Mouse (Mus musculus): ENCODE results near the gene 1110059E24Rik.
"Not testable (repeated sequence)": the region's sequence is repeated elsewhere in the genome, so short reads cannot be mapped to it uniquely, and the experiment has no call there.

Gene 1110059E24Rik

DNA sequence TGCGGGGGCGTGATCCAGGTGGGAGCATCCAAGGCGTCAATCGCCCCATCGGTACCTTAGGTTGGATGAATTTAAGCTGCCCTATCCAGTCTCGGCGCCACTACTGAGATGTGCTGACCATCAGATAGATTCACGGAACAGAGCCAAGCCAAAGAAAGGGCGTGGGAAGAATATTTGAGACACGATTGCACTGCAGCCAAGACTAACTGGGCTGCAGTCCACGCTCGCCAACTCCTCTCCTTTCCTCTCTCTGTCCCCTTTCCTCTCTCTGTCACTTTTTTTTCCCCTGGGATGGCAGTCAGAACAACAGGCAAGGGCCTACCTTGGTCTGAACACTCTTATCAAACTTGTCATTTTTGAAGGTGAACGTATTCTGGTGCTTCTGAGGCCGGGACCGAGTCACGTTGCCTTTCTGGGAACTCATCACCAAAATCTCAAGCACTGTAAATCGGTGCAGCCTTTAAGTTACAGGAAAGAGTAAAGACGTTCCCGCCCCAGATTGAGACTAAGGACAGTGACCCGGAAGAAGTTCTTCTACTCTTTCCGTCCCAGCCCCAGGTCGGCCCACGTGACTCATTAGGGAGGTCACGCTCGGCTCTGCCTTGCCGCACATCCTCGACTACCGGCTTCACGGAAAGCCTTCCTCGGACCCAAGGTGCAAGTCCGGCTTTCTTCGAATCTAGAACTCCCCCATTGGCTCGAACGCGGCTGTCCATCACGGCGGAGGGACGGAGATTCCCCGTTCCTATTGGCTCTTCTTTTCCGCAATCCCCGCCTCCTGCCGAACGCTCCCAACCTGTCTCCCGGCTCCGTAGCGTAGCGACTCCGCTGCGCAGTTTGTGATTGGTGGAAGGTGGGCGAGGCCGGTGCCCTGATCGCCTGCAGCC, at the start of gene 1110059E24Rik:
TSS of gene 1110059E24Rik (minus strand) at position 692 of the 887 bp plus-strand sequence.
- DNase-seq (ENCODE audit: low spot score): peak; percentile 96

DNA sequence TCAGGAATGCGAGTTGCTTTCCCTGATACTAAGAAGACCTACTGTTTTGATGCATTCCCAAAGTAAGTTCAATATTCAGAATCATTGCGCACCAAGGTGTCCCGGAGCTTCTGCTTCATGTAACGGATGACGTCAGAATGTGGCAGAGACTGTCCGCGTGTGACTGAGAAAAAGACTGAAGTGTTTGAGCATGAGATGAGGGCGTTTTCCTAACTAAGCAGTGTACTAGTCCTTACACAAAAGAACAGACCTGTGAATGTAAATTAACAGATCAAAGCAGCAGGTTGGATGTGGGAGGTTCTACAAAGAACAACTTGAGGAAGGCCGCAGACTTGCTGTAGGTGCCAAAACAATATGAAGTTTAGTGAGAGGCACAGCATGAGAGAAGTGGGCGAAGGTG, 28.2 kb upstream of the 1110059E24Rik start:
- no peak for DNase-seq (ENCODE audit: low spot score)

DNA sequence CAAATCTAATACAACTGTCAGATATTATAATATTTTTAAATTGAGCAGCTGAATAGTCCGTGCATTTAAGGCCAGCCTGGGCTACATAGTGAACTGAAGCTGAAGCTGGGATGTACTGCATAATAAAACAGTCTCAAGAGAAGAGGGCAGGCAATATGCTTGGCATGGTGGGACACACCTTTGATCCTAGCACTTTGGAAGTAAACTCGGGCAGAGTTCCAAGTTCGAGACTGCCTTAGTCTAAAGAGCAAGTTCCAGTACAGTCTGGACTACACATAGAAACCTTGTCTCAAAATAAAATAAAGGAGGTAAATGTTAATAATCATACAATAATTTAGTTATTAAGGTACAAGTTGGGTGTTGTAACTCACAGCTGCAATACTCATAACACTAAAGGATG, 27.3 kb upstream of the 1110059E24Rik start:
- DNase-seq (ENCODE audit: low spot score): no peak

DNA sequence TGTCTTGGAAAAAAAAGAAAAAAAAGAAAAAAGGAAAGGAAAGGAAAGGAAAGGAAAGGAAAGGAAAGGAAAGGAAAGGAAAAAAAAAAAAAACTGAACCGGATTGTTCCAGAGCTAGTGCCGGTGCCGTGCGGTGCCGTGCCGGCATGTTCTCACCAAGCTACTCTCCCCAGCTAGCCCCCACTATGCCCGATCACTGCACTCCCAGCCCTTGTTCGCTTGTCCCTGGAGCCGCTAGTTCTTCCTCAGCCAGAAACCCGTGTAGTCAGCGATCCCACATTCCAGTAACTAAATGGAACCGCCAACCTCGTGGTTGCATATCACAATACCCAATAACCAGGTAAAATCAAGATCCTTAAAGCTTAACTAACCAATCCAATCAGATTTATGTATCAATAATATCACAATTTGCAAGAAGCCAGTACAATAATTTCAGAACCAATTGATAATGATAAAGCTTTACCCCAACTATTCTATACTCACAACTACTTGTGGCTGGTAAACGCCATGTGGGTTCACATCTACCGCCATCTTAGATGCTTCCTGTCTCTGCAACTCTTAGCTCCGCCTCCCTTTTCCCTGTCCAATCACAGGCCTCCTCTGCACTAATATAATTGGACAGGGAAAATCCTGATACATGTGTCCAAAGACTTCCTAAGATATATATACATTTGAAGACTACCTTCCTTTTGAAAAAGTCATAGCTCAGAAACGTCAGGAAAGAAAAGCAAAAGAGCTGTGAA, 21.7 kb upstream of the 1110059E24Rik start:
- DNase-seq (ENCODE audit: low spot score): no peak

DNA sequence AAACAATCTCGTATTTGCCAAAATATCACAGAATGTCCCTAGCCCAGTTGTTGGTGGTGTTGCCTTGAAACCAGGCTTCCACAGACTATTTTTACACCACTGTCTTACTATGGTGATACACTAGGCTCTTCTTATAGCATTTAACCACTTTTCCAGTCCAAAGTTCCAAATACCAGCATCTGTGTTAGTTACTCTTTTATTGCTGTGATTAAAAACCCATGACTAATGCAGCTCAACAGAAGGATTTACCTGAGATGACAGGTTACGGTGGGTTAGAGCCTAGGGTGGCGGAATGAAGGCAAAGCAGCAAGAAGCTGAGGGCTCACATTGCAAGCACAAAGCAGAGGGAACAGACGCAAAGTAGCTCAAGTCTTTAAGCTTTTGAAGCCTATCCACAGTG, 16.9 kb upstream of the 1110059E24Rik start:
- DNase-seq (ENCODE audit: low spot score): no peak

DNA sequence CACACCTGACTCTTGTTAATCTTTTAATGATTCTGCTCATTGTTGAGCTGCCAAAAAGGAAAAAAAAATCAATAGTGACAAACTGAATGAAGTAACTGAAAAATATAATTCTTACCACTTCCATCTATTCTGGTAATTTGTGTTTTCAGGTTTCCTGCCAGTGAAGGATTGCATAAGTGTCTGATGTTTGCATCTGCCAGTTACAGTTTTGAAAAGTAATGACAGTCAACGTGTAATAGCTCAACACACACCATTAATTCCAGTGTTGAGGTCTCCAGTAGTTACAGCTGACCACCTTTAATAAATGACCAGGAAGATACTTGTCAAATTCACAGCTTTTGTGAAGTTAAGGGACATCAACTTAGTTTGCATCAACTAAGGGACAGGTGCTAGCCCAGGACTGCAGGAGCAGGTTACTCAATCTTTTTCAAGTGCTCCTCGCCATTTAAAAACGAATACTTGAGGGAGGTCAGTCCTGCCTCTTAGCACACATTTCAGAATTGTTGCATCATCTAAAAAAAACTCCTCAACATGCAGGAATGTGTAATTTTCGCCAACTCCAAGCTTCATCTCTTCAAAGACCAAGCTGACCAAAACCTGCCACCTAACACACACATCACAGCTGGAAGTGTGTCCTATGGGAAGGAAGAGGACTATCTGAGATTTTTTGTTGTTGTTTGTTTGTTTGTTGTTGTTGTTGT, 11.1 kb upstream of the 1110059E24Rik start:
- DNase-seq (ENCODE audit: low spot score): no peak

DNA sequence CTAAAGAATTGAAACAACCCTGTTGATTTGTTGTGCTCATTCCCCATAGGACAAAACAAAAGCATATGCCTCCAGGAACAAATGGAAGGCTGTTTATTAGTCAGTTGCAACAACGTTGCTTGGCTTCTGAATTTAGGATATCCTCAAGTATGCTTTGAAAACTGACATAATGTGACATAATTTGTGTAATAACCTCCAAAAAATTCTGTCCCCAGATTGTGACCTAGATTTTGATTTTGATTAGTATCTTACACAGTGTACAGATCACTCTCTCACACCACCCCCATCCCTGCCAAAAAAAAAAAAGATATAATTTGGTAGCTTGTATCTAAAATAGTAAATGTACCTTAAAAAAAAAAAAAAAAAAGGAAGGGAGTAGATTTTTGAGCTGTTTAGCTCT, 8.0 kb upstream of the 1110059E24Rik start:
- DNase-seq (ENCODE audit: low spot score): no peak

DNA sequence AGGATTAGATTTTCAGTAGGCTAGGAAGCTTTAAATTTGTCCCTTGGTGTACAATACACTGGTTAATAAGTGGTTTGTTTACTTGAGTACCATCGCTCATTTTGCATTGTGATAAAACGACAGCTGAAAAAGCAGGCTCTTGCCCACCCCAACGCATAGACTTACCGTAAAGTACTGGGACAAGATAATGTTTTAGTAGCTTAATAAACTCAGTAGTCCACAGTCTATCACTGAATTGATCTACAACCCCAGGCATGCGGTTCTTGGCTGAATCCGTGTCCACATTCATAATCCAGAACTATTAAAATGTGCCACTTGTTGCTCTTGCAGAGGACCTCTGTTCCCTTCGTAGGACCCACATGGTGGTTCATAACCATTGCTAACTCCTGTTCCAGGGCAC, 2.0 kb upstream of the 1110059E24Rik start:
- no peak for DNase-seq (ENCODE audit: low spot score)

DNA sequence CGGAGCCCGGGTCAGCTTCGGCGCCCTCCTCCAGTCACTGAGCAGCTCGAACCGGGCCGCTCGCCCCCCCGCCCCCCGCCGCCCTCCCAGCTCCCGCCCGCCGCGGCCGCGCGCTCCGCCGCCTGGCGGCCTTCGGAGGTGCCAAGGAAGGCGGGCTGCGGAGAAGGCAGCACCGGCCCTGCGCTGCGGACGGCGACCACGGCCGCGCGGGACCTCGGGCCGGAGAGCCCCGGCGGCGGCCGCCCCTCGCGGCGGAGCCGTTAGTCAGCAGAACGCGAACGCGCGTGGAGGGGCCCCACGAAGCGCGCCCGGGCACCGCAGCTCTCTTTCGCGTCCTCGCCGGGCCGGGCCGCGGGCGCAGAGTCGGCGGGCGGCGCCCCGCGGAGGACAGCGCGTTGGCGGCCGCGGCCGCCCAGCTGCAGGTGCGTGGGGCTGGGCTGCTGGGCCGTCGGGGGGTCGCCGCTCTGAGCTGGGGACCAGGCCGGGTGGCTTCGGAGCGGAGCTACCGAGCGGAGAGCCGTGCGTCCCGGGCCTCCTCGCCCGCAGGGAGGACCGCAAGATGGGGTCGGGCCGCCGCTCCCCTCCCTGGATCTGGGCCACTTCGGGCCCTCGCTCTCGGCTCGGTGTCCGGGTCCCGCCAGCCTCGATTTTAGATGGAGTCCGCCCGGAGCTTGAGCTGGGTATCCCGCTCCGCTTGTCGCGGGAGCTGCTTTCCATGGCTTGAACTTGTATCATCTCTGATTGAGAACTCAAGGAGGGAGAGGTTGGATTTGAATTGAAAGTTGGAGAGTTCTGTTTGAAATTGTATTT, 601 bp upstream of the 1110059E24Rik start, which contains the start of gene Abhd17b:
TSS of gene Abhd17b (plus strand) at position 14 of the 810 bp plus-strand sequence.
- DNase-seq (ENCODE audit: low spot score): peak; percentile 59

DNA sequence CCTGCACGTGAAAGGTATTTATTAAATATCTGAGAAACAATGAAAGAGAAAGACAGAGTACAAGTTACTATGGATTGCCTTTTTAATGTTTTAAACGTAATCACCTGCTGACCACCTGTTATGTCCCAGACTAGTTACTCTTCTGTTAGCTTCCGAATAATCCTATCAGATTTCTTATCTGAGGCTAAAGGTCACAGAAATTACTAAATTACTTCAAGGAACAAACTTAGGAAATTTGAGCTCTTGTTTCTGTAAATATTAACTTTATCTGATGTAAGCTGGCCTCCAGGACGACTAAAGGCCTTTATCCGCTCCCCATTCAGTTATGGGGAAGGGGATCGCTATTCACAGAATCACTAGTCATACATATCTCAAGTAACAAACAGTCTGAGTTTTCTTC, 1.1 kb downstream of the 1110059E24Rik start:
- DNase-seq (ENCODE audit: low spot score): no peak

DNA sequence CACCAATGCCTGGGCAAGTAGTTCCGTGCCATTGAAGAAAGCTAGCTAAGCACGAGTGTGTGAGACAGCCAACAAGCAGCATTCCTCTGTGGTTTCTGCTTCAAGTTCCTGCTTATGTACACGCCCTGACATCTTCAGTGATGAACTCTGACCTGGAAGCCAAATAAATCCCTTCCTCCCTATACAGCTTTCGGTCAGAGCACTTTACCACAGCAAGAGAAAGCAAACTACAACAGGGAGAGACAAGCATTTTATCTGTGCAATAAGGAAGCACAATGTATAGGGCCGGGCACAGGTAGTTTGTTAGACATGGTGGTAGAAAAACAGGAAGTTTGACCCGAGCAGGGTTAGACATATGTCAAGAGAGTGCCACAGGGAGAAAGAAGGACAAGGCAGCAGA, 6.6 kb downstream of the 1110059E24Rik start:
- DNase-seq (ENCODE audit: low spot score): no peak

DNA sequence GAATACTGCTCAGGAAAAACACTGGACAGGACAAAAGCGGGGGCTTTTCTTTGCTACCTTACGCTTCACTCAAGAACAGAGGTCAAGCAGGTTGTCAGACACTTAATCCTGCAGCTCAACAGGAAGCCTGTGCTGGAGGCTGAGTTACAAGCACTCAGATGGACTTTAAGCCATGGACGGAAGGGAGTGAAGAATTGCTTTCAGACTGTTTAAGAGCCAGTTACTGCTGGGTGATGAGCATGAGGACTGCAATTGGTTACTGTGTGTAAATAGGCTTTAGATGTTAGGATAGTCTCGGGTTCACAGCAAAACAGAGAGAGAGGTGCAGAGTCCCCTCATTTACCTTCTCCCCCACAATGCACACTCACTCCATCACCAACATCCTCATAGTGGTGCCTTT, 7.5 kb downstream of the 1110059E24Rik start:
- no peak for DNase-seq (ENCODE audit: low spot score)

DNA sequence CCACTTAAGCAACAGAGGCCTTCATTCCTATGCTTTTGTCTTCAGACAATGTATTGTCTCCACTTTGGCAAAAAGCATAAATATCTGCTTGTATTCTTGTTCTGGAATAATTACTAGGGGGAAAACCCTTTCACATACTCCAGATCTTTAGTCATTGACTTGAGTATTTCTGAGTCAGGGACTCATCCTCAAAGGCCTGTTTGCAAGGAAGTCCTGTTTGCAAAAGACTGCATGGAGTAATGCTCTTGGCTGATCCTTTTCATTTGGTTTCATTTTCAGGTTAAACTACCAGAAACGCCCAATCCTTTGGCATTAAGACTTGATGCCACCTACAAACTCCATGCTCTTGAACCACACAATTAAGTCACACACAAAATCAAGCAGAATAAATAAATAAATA, 8.8 kb downstream of the 1110059E24Rik start:
- DNase-seq (ENCODE audit: low spot score): no peak

DNA sequence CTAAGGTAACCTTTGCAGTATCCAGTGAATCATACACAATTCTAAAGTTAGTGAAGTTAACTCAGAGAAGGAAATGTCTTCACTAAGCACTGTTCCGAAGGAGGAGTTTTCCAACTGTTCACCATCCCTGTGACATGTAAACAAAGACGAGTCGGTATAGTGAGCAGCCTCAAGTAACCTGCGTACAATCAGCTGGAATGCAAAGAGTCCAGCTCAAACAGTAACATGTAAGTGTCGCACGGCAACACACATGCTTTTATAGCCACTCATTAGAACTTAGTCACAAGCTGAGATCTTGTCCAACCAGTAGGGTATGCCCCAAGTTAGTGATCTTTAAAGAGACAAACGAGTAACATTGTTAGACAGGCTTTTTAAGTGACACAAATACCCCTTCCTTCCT, 15.1 kb downstream of the 1110059E24Rik start:
- no peak for DNase-seq (ENCODE audit: low spot score)

DNA sequence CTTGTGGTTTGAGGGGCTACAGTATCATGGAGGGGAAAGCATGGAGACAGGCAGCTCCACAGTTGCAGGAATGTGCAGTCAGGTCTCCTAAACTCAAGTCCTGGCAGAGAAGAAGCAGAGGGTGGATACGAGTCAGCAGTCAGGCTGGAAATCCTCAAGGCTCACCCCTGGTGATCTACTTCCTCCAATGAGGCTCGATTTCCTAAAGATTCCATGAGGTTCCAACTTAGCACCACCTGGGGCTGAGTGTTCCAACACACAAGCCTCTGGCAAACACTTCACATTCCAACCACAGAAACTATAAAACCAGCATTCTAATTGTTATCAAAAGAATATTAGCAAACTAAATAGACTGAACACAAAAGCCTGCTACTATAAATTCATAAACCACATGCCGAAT, 15.9 kb downstream of the 1110059E24Rik start:
- no peak for DNase-seq (ENCODE audit: low spot score)

DNA sequence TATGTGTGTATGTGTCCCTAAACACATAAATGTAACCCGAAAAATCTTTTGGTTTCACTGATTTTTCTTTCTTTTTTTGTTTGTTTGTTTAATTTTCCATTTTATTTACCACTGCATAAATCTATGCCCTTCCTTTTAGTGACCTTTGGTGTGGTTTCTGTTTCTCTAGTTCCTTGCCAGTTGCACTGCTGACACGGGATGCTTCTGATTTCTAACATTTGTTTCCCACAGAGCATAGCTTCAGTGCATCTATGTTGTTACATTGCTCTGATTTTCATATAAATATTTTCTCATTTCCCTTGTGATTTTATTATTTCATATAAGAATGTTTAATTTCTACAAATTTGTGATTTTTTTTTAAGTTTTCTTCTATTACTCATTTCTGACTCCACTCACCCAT, 17.4 kb downstream of the 1110059E24Rik start:
- no peak for DNase-seq (ENCODE audit: low spot score)

DNA sequence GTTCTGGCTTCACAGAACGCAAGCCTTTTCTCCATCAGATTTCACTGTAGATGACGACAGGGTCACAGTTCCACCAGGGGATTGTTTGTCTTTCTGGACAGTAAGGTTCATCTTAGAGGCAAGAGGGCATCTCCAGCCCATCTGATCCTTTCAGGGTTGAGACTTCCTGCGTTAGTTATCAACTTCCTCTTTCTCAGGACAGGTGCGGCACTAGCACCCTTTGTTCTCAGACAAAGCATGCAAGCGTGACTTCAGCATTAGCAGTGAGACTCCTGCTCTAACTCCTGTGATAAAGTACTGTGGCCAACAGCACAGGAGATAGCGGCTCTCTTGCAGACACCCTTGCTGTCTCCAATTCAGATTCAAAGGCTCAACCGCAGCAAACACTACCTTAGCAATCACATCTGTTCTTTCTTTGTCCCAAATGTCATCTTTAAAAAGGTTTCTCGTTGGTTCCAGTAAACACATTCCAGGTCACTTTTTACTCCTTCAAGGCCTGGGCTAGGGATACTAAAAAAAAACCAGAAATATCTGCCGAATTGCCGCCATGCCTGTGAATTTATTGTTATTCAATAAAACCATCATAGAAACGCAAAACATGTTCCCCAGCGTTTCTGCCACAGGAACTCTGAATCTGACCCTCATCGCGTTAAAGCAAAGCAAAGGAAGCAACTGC, 22.0 kb downstream of the 1110059E24Rik start:
- no peak for DNase-seq (ENCODE audit: low spot score)

DNA sequence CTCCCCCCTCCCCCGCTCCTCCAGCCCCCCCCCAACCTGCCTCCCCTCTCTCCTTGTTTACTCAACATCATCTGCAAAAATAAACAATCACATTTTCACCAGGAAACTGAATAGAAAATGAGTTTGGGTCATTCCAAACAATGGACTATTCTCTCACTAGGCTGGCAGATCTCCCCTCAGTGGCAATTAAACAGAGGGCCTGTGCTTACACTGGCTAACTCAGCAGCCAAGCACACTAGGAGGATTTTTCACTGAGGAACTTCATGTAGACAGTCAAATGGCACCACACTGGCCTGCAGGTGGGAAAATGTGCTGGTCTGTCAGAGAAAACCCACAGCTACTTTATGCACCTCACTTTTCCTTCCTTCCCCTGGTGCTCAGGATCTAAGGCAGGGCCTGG, 23.3 kb downstream of the 1110059E24Rik start:
- DNase-seq (ENCODE audit: low spot score): no peak

DNA sequence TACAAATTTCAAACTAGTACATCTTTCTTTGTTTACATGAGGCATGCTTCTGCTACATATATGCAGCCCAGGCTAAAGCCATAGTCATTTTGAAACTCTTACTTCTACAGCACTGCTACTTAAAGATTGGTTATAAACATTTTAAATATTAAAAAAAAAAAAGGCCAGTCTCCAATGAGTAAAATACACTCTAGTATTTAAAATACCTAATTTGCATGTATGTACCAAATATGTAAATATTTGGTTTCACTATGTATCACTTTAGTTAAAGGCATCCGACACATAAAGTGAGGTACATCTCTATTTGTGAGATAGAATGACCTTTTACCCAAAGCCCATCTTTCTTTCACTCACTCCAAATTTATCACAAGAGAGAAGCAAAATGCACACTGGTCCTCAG, 23.7 kb downstream of the 1110059E24Rik start:
- no peak for DNase-seq (ENCODE audit: low spot score)

DNA sequence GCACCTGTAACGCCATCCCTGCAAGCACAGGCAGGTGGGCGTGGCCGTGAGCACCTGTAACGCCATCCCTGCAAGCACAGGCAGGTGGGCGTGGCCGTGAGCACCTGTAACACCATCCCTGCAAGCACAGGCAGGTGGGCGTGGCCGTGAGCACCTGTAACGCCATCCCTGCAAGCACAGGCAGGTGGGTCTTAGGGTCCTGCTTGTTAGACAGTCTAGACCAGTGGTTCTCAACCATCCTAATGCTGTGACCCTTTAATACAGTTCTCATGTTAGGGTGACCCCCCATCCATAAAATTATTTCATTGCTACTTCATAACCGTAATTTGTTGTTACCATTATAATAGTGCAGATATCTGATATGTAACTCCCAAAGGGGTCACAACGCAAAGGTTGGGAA, 24.3 kb downstream of the 1110059E24Rik start:
- not testable (repeated sequence) for DNase-seq (ENCODE audit: low spot score)

All from ovary, postnatal 36 days (tissue).